Mouse (Mus musculus): ENCODE results near the gene Ccdc3. TPM values are rescaled to one million over a fixed set of nuclear protein-coding genes. Genes with fewer than 3 reads are reported as not detected.

Ccdc3 gene
- polyA plus RNA-seq, 1 experiment from 2014 or later: 12.1 TPM

- DNase-seq (ENCODE audit: low spot score) (no peak), ATAC-seq (replicated peaks; ENCODE audit: low FRiP score, low read depth) (no peak)
- Histone ChIP-seq H3K9ac (ENCODE audit: low read depth, low read length) (no peak overlapping the region), H3K4me1 (replicated peaks; ENCODE audit: insufficient read depth, low read length) (no peaks in the 10 kb centered on the region; the same call in 1 of the 2 replicates), H3K4me2 (ENCODE audit: low read length) (no peak overlapping the region), H3K27me3 (ENCODE audit: insufficient read depth, low read length) (no peaks in the 10 kb centered on the region), H3K27ac (no peak overlapping the region), H3K9me3 (replicated peaks; ENCODE audit: low read length) (no peaks in the 10 kb centered on the region), H3K36me3 (ENCODE audit: insufficient read depth, low read length) (no peaks in the 10 kb centered on the region), H3K4me3 (replicated peaks; ENCODE audit: low read depth, low read length) (no peak overlapping the region)
- 33% methylated on average over 4 of the region's 4 CpGs for WGBS
- TF ChIP-seq CTCF (IDR thresholded peaks at IDR 0.05; ENCODE audit: low read depth): no peak
Observed at GRCm38 (mm10) chr2:5165941-5166361, 28.4 kb downstream of the Ccdc3 start.

- DNase-seq (ENCODE audit: low spot score): no peak
- Histone ChIP-seq H3K4me3 (replicated peaks; ENCODE audit: low read depth, low read length) (no peak overlapping the region), H3K4me2 (ENCODE audit: low read length) (no peak overlapping the region), H3K27ac (no peak overlapping the region), H3K27me3 (ENCODE audit: insufficient read depth, low read length) (no peaks in the 10 kb centered on the region), H3K9me3 (replicated peaks; ENCODE audit: low read length) (no peaks in the 10 kb centered on the region), H3K36me3 (ENCODE audit: insufficient read depth, low read length) (no peaks in the 10 kb centered on the region), H3K4me1 (replicated peaks; ENCODE audit: insufficient read depth, low read length) (no peaks in the 10 kb centered on the region; the same call in 1 of the 2 replicates), H3K9ac (ENCODE audit: low read depth, low read length) (no peak overlapping the region)
- no peak for TF ChIP-seq CTCF (IDR thresholded peaks at IDR 0.05; ENCODE audit: low read depth)
- ATAC-seq (replicated peaks; ENCODE audit: low FRiP score, low read depth): no peak
- 80% methylated on average over 2 of the region's 2 CpGs for WGBS
Observed at GRCm38 (mm10) chr2:5166796-5167195, 29.2 kb downstream of the Ccdc3 start.

GRCm38 (mm10) chr2:5170815-5171214, 33.2 kb downstream of the Ccdc3 start:
- 74% methylated on average over 4 of the region's 4 CpGs for WGBS
- H3K9ac ChIP-seq (ENCODE audit: low read depth, low read length): no peak overlapping the region
- no peaks in the 10 kb centered on the region for H3K9me3 ChIP-seq (replicated peaks; ENCODE audit: low read length)
- H3K27me3 ChIP-seq (ENCODE audit: insufficient read depth, low read length): no peaks in the 10 kb centered on the region
- DNase-seq (ENCODE audit: low spot score): no peak
- no peak for TF ChIP-seq CTCF (IDR thresholded peaks at IDR 0.05; ENCODE audit: low read depth)
- H3K36me3 ChIP-seq (ENCODE audit: insufficient read depth, low read length): no peaks in the 10 kb centered on the region
- no peak overlapping the region for H3K4me2 ChIP-seq (ENCODE audit: low read length)
- H3K27ac ChIP-seq: no peak overlapping the region
- no peak for ATAC-seq (replicated peaks; ENCODE audit: low FRiP score, low read depth)
- no peaks in the 10 kb centered on the region; the same call in 1 of the 2 replicates for H3K4me1 ChIP-seq (replicated peaks; ENCODE audit: insufficient read depth, low read length)
- H3K4me3 ChIP-seq (replicated peaks; ENCODE audit: low read depth, low read length): no peak overlapping the region

- TF ChIP-seq CTCF (IDR thresholded peaks at IDR 0.05; ENCODE audit: low read depth): no peak
- H3K9me3 ChIP-seq (replicated peaks; ENCODE audit: low read length): no peaks in the 10 kb centered on the region
- no peak overlapping the region for H3K4me3 ChIP-seq (replicated peaks; ENCODE audit: low read depth, low read length)
- no peak overlapping the region for H3K4me2 ChIP-seq (ENCODE audit: low read length)
- WGBS: 76% methylated on average over 5 of the region's 5 CpGs
- no peak overlapping the region for H3K27ac ChIP-seq
- DNase-seq (ENCODE audit: low spot score): no peak
- no peak for ATAC-seq (replicated peaks; ENCODE audit: low FRiP score, low read depth)
- H3K9ac ChIP-seq (ENCODE audit: low read depth, low read length): no peak overlapping the region
- H3K36me3 ChIP-seq (ENCODE audit: insufficient read depth, low read length): no peaks in the 10 kb centered on the region
- H3K4me1 ChIP-seq (replicated peaks; ENCODE audit: insufficient read depth, low read length): no peaks in the 10 kb centered on the region
- H3K27me3 ChIP-seq (ENCODE audit: insufficient read depth, low read length): no peaks in the 10 kb centered on the region
Observed at GRCm38 (mm10) chr2:5171301-5172000, 33.9 kb downstream of the Ccdc3 start.

GRCm38 (mm10) chr2:5172773-5173172, 35.2 kb downstream of the Ccdc3 start:
- WGBS: 88% methylated on average over 2 of the region's 2 CpGs
- no peak overlapping the region for H3K9ac ChIP-seq (ENCODE audit: low read depth, low read length)
- H3K27me3 ChIP-seq (ENCODE audit: insufficient read depth, low read length): no peaks in the 10 kb centered on the region
- no peaks in the 10 kb centered on the region for H3K4me1 ChIP-seq (replicated peaks; ENCODE audit: insufficient read depth, low read length)
- ATAC-seq (replicated peaks; ENCODE audit: low FRiP score, low read depth) (no peak), DNase-seq (ENCODE audit: low spot score) (no peak)
- H3K27ac ChIP-seq: no peak overlapping the region
- H3K9me3 ChIP-seq (replicated peaks; ENCODE audit: low read length): no peaks in the 10 kb centered on the region
- H3K4me2 ChIP-seq (ENCODE audit: low read length): no peak overlapping the region
- H3K36me3 ChIP-seq (ENCODE audit: insufficient read depth, low read length): no peaks in the 10 kb centered on the region
- TF ChIP-seq CTCF (IDR thresholded peaks at IDR 0.05; ENCODE audit: low read depth): no peak
- no peak overlapping the region for H3K4me3 ChIP-seq (replicated peaks; ENCODE audit: low read depth, low read length)

GRCm38 (mm10) chr2:5174716-5175115, 37.1 kb downstream of the Ccdc3 start:
- Histone ChIP-seq H3K9me3 (replicated peaks; ENCODE audit: low read length) (no peaks in the 10 kb centered on the region), H3K27me3 (ENCODE audit: insufficient read depth, low read length) (no peaks in the 10 kb centered on the region), H3K27ac (no peak overlapping the region), H3K4me1 (replicated peaks; ENCODE audit: insufficient read depth, low read length) (no peaks in the 10 kb centered on the region), H3K4me3 (replicated peaks; ENCODE audit: low read depth, low read length) (no peak overlapping the region), H3K4me2 (ENCODE audit: low read length) (no peak overlapping the region), H3K36me3 (ENCODE audit: insufficient read depth, low read length) (no peaks in the 10 kb centered on the region), H3K9ac (ENCODE audit: low read depth, low read length) (no peak overlapping the region)
- DNase-seq (ENCODE audit: low spot score) (no peak), ATAC-seq (replicated peaks; ENCODE audit: low FRiP score, low read depth) (no peak)
- TF ChIP-seq CTCF (IDR thresholded peaks at IDR 0.05; ENCODE audit: low read depth): no peak

Data from kidney, postnatal 0 days (tissue).